Mouse (Mus musculus): ENCODE measurements around the gene Lman2l. TPM values are rescaled to one million over a fixed set of nuclear protein-coding genes. Genes with fewer than 3 reads are reported as not detected.

Gene Lman2l
- total RNA-seq, 1 experiment: 13.0 TPM

GRCm38 (mm10) chr1:36433616-36434015 lies 11.5 kb downstream of the Lman2l start:
- H3K4me1 ChIP-seq (ENCODE audit: control insufficient read depth in 2 of 2, insufficient read depth in 2 of 2, low read length in 2 of 2, poor library complexity in 1 of 2): no peaks in the 10 kb centered on the region
- H3K36me3 ChIP-seq (ENCODE audit: control insufficient read depth, insufficient read depth, low read length, poor library complexity, severe bottlenecking): peaks cover 24% of the 10 kb centered on the region
- H3K9ac ChIP-seq (ENCODE audit: insufficient read depth, low read depth, low read length, poor library complexity, severe bottlenecking): no peak overlapping the region
- no peaks in the 10 kb centered on the region for H3K9me3 ChIP-seq (ENCODE audit: control insufficient read depth, insufficient read depth, low read depth, low read length)
- H3K4me3 ChIP-seq (ENCODE audit: insufficient read depth in 1 of 2, low read depth in 1 of 2, low read length in 2 of 2, poor library complexity in 1 of 2, severe bottlenecking in 1 of 2): no peak overlapping the region
- TF ChIP-seq CHD2 (IDR thresholded peaks at IDR 0.05; ENCODE audit: low read depth, low read length) (no peak), HCFC1 (IDR thresholded peaks at IDR 0.05; ENCODE audit: borderline replicate concordance, insufficient read depth, low read length) (no peak), MAFK (IDR thresholded peaks at IDR 0.05; ENCODE audit: insufficient read depth, low read depth, low read length) (no peak), ZC3H11A (IDR thresholded peaks at IDR 0.05; ENCODE audit: borderline replicate concordance, low read depth, low read length) (no peak), ZNF384 (IDR thresholded peaks at IDR 0.05; ENCODE audit: low read depth, low read length) (no peak)
- in situ Hi-C loops (cut with MboI; ENCODE audit: low sequenced_read_pairs in 2 of 2, unreplicated experiment in 2 of 2): no loop called here
- DNase-seq (ENCODE audit: low read depth, low spot score): no peak
- no peak overlapping the region for H3K27ac ChIP-seq (ENCODE audit: insufficient read depth, low read depth, low read length, poor library complexity, severe bottlenecking)

GRCm38 (mm10) chr1:36432999-36433398 lies 12.1 kb downstream of the Lman2l start:
- Histone ChIP-seq H3K4me1 (ENCODE audit: control insufficient read depth in 2 of 2, insufficient read depth in 2 of 2, low read length in 2 of 2, poor library complexity in 1 of 2) (no peaks in the 10 kb centered on the region), H3K9me3 (ENCODE audit: control insufficient read depth, insufficient read depth, low read depth, low read length) (no peaks in the 10 kb centered on the region), H3K36me3 (ENCODE audit: control insufficient read depth, insufficient read depth, low read length, poor library complexity, severe bottlenecking) (peaks cover 28% of the 10 kb centered on the region), H3K4me3 (ENCODE audit: insufficient read depth in 1 of 2, low read depth in 1 of 2, low read length in 2 of 2, poor library complexity in 1 of 2, severe bottlenecking in 1 of 2) (no peak overlapping the region), H3K9ac (ENCODE audit: insufficient read depth, low read depth, low read length, poor library complexity, severe bottlenecking) (no peak overlapping the region), H3K27ac (ENCODE audit: insufficient read depth, low read depth, low read length, poor library complexity, severe bottlenecking) (no peak overlapping the region)
- TF ChIP-seq ZC3H11A (IDR thresholded peaks at IDR 0.05; ENCODE audit: borderline replicate concordance, low read depth, low read length) (no peak), ZNF384 (IDR thresholded peaks at IDR 0.05; ENCODE audit: low read depth, low read length) (no peak), HCFC1 (IDR thresholded peaks at IDR 0.05; ENCODE audit: borderline replicate concordance, insufficient read depth, low read length) (no peak), MAFK (IDR thresholded peaks at IDR 0.05; ENCODE audit: insufficient read depth, low read depth, low read length) (no peak), CHD2 (IDR thresholded peaks at IDR 0.05; ENCODE audit: low read depth, low read length) (no peak)
- no peak for DNase-seq (ENCODE audit: low read depth, low spot score)
- in situ Hi-C loops (cut with MboI; ENCODE audit: low sequenced_read_pairs in 2 of 2, unreplicated experiment in 2 of 2): no loop called here

GRCm38 (mm10) chr1:36429511-36429910 lies 15.6 kb downstream of the Lman2l start:
- Histone ChIP-seq H3K9me3 (ENCODE audit: control insufficient read depth, insufficient read depth, low read depth, low read length) (no peaks in the 10 kb centered on the region), H3K4me3 (ENCODE audit: insufficient read depth in 1 of 2, low read depth in 1 of 2, low read length in 2 of 2, poor library complexity in 1 of 2, severe bottlenecking in 1 of 2) (no peak overlapping the region), H3K4me1 (ENCODE audit: control insufficient read depth in 2 of 2, insufficient read depth in 2 of 2, low read length in 2 of 2, poor library complexity in 1 of 2) (no peaks in the 10 kb centered on the region), H3K9ac (ENCODE audit: insufficient read depth, low read depth, low read length, poor library complexity, severe bottlenecking) (no peak overlapping the region), H3K36me3 (ENCODE audit: control insufficient read depth, insufficient read depth, low read length, poor library complexity, severe bottlenecking) (peaks cover 36% of the 10 kb centered on the region), H3K27ac (ENCODE audit: insufficient read depth, low read depth, low read length, poor library complexity, severe bottlenecking) (no peak overlapping the region)
- TF ChIP-seq CHD2 (IDR thresholded peaks at IDR 0.05; ENCODE audit: low read depth, low read length) (no peak), HCFC1 (IDR thresholded peaks at IDR 0.05; ENCODE audit: borderline replicate concordance, insufficient read depth, low read length) (no peak), ZNF384 (IDR thresholded peaks at IDR 0.05; ENCODE audit: low read depth, low read length) (no peak), MAFK (IDR thresholded peaks at IDR 0.05; ENCODE audit: insufficient read depth, low read depth, low read length) (no peak), ZC3H11A (IDR thresholded peaks at IDR 0.05; ENCODE audit: borderline replicate concordance, low read depth, low read length) (no peak)
- in situ Hi-C loops (cut with MboI; ENCODE audit: low sequenced_read_pairs in 2 of 2, unreplicated experiment in 2 of 2): no loop called here
- DNase-seq (ENCODE audit: low read depth, low spot score): no peak

- Histone ChIP-seq H3K4me3 (ENCODE audit: insufficient read depth in 1 of 2, low read depth in 1 of 2, low read length in 2 of 2, poor library complexity in 1 of 2, severe bottlenecking in 1 of 2) (no peak overlapping the region), H3K36me3 (ENCODE audit: control insufficient read depth, insufficient read depth, low read length, poor library complexity, severe bottlenecking) (no peaks in the 10 kb centered on the region), H3K27ac (ENCODE audit: insufficient read depth, low read depth, low read length, poor library complexity, severe bottlenecking) (no peak overlapping the region), H3K9me3 (ENCODE audit: control insufficient read depth, insufficient read depth, low read depth, low read length) (no peaks in the 10 kb centered on the region), H3K4me1 (ENCODE audit: control insufficient read depth in 2 of 2, insufficient read depth in 2 of 2, low read length in 2 of 2, poor library complexity in 1 of 2) (no peaks in the 10 kb centered on the region), H3K9ac (ENCODE audit: insufficient read depth, low read depth, low read length, poor library complexity, severe bottlenecking) (no peak overlapping the region)
- no peak for DNase-seq (ENCODE audit: low read depth, low spot score)
- no peak for TF ChIP-seq ZNF384 (IDR thresholded peaks at IDR 0.05; ENCODE audit: low read depth, low read length)
- TF ChIP-seq CHD2 (IDR thresholded peaks at IDR 0.05; ENCODE audit: low read depth, low read length): no peak
- no peak for TF ChIP-seq HCFC1 (IDR thresholded peaks at IDR 0.05; ENCODE audit: borderline replicate concordance, insufficient read depth, low read length)
- TF ChIP-seq ZC3H11A (IDR thresholded peaks at IDR 0.05; ENCODE audit: borderline replicate concordance, low read depth, low read length): no peak
- no peak for TF ChIP-seq MAFK (IDR thresholded peaks at IDR 0.05; ENCODE audit: insufficient read depth, low read depth, low read length)
- in situ Hi-C loops (cut with MboI; ENCODE audit: low sequenced_read_pairs in 2 of 2, unreplicated experiment in 2 of 2): no loop called here
Measured at GRCm38 (mm10) chr1:36404531-36404930, 40.5 kb downstream of the Lman2l start.

GRCm38 (mm10) chr1:36401509-36401908 lies 43.6 kb downstream of the Lman2l start:
- DNase-seq (ENCODE audit: low read depth, low spot score): no peak
- no peak overlapping the region for H3K27ac ChIP-seq (ENCODE audit: insufficient read depth, low read depth, low read length, poor library complexity, severe bottlenecking)
- TF ChIP-seq ZC3H11A (IDR thresholded peaks at IDR 0.05; ENCODE audit: borderline replicate concordance, low read depth, low read length): no peak
- no peak for TF ChIP-seq CHD2 (IDR thresholded peaks at IDR 0.05; ENCODE audit: low read depth, low read length)
- no peak for TF ChIP-seq MAFK (IDR thresholded peaks at IDR 0.05; ENCODE audit: insufficient read depth, low read depth, low read length)
- no peak for TF ChIP-seq HCFC1 (IDR thresholded peaks at IDR 0.05; ENCODE audit: borderline replicate concordance, insufficient read depth, low read length)
- no peak for TF ChIP-seq ZNF384 (IDR thresholded peaks at IDR 0.05; ENCODE audit: low read depth, low read length)
- no peak overlapping the region for H3K9ac ChIP-seq (ENCODE audit: insufficient read depth, low read depth, low read length, poor library complexity, severe bottlenecking)
- H3K9me3 ChIP-seq (ENCODE audit: control insufficient read depth, insufficient read depth, low read depth, low read length): no peaks in the 10 kb centered on the region
- in situ Hi-C loops (cut with MboI; ENCODE audit: low sequenced_read_pairs in 2 of 2, unreplicated experiment in 2 of 2): no loop called here
- no peaks in the 10 kb centered on the region for H3K4me1 ChIP-seq (ENCODE audit: control insufficient read depth in 2 of 2, insufficient read depth in 2 of 2, low read length in 2 of 2, poor library complexity in 1 of 2)
- H3K36me3 ChIP-seq (ENCODE audit: control insufficient read depth, insufficient read depth, low read length, poor library complexity, severe bottlenecking): no peaks in the 10 kb centered on the region
- no peak overlapping the region for H3K4me3 ChIP-seq (ENCODE audit: insufficient read depth in 1 of 2, low read depth in 1 of 2, low read length in 2 of 2, poor library complexity in 1 of 2, severe bottlenecking in 1 of 2)
